Mouse (Mus musculus) c-Kit-positive CD71-positive TER-119-positive erythroid progenitor cells, embryonic 14.5 days (primary cell): Measurements from ENCODE around the gene Kcnd2.
"Not testable (repeated sequence)": the region's sequence is repeated elsewhere in the genome, so short reads cannot be mapped to it uniquely, and the experiment has no call there.

ENCODE experiments used
- DNase-seq: peaks from one replicate; pipeline ENCODE4 v3.0.0-alpha.2; 2013; ENCODE audit warnings: low spot score

The Kcnd2 gene

DNA sequence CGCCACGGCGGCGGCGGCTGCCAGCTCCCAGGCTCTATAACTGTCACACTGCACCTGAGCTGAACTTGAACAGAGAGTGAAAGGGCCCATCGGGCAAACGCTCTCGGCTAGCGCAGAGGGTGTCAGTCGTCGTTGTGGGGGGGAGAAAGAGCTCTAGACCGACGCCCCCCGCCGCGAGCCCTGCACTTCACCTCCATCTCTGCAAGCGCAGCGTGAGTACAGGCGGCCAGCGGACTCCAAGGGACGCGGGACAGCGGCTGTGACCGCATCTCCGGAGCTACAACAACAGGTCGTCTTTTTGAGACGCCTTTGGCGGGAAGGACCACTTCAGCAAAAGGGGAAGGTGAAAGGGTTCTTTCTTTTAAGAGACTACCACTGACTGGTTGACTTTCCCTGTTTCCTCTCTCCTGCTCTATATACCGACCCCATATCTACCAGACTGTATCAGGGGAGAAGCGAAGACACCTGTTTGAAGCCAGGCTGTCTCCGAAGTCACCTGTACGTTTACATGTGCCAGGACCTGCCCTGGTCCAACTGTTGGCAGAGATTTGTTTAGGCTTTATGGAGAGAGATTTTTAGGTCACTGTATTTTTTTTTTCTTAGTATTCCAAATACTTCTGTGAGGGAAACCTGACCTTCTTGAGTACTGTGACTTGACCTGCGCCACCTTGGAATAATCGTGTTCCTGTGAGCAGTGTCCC lies at the start of gene Kcnd2:
Gene Kcnd2, plus strand, starts transcription at position 13 of the 701 bp plus-strand sequence.
- no peak for DNase-seq

- DNase-seq: no peak
Measured at GRCm38 (mm10) chr6:21166611-21167010, 48.7 kb upstream of the Kcnd2 start.

DNA sequence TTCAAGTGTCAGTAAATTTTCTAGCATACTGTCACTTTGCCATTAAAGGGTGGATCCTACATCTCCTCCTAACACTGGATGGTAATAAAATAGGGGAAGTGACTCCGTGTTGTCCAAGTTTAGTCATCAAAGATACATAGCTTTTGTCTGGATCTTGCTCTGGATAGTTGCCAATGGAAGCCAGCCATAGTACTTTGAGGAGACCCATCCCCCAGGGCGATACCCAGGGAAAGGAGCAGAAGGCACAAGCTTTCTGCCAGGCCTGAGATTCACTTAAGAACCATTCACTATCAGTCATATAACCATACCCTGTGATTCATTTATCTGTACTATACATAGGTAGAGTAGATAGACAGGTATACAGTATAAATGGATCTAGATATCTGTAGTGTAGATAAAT lies 20.0 kb upstream of the Kcnd2 start:
- DNase-seq: no peak

GRCm38 (mm10) chr6:21213865-21214672 lies 1.2 kb upstream of the Kcnd2 start:
- peak; percentile 13 for DNase-seq

DNA sequence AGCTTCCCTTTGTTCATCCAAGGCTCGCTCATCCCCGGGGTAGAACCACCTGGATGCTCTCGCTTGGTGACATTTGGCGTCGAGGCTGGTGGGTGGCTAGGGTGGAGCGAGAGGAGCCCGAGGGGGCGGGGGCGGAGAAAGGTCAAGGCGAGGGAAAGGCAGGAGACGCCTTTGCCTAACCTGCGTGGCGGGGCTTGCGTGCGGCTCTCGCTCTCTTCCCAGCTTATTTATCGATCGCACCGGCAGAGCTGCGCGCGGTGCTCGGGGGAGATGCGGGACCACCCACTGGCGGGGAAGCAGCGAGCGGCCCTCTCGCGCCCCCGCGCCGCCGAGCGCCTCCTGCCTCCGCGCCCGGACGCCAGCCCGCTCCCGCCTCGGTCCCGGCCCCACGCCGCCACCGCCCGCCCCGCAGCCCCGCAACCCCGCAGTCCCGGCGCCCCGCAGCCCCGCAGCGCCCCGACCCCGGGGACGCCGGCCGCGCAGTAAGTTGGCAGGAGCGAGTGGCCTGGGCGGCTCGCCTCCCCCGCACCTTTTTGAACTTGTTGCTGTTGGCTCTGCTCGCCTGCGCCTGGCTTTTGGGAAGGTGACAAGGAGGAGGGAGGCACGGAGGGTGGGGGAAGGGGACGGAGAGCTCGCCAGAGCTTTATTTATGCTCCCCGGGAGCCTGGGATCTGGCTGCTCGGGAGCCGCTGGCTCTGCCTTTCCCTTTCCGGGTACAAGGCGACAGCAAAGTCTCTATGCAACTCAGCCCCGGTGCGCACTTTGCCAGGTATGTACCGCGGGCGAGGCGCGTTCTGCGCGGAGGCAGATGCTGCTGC lies 421 bp upstream of the Kcnd2 start:
- no peak for DNase-seq

DNA sequence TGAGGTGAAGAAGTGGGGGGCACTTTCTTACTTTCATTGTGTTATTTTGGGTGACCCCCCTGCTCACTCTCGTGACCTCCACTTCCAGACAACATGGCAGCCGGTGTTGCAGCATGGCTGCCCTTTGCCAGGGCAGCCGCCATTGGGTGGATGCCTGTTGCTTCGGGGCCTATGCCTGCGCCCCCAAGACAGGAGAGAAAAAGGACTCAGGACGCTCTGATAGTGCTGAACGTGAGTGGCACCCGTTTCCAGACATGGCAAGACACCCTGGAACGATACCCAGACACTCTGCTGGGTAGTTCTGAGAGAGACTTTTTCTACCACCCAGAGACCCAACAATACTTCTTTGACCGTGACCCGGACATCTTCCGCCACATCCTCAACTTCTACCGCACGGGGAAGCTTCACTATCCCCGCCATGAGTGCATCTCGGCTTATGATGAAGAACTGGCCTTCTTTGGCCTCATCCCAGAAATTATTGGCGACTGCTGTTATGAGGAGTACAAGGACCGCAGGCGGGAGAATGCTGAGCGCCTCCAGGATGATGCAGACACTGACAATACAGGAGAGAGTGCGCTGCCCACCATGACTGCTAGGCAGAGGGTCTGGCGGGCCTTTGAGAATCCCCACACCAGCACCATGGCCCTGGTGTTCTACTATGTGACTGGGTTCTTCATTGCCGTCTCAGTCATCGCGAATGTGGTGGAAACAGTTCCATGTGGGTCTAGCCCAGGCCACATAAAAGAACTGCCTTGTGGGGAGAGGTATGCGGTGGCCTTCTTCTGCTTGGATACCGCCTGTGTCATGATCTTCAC lies 1.1 kb downstream of the Kcnd2 start:
- DNase-seq: no peak

DNA sequence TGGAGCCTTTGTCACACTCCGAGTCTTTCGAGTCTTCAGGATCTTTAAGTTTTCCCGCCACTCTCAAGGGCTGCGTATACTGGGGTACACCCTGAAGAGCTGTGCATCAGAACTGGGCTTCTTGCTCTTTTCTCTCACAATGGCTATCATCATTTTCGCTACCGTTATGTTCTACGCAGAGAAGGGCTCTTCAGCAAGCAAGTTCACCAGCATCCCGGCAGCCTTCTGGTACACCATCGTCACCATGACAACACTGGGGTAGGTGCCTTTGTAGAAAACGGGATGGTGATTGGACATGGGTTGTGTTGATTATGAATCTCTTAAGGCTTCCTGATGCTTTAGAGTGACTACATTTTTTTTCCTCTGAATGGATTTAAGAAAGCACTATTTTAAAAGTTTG lies 1.9 kb downstream of the Kcnd2 start:
- DNase-seq: no peak

DNA sequence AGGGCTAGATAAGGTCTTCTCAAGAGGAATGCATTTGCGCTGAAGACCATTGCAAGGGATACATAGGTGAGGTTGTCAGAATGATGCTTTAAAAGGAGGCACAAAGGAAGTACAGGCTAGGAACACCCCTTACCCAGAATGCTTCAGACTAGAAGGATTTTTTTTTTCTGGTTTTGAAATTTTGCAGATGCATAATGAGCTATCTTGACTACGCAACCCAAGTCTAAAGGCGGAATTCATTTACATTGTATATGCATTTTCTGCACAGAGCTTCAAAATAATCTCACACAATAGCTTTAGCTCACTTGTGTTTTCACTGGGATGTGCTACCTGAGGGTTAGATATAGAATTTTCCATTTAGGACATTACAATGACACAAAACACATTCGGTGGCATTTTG lies 10.8 kb downstream of the Kcnd2 start:
- DNase-seq: no peak

DNA sequence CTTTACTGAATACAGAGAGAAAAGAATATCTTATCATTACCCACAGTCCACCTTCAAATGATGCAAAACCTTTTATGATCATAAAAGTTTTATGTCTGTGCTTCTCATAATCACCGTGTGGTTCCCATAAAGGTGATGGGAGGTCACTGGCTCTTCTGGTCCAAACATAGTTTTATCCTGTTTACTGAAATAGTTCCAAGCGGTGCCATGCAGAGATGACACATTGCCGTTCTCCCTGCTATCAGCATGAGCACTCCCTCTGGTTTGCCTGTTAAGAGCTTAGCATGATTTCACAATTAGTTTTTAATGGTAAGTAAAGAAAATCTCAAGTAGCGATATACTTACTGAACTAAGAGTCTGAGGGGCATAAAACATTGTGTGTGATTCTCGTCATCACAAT lies 43.7 kb downstream of the Kcnd2 start:
- DNase-seq: no peak

DNA sequence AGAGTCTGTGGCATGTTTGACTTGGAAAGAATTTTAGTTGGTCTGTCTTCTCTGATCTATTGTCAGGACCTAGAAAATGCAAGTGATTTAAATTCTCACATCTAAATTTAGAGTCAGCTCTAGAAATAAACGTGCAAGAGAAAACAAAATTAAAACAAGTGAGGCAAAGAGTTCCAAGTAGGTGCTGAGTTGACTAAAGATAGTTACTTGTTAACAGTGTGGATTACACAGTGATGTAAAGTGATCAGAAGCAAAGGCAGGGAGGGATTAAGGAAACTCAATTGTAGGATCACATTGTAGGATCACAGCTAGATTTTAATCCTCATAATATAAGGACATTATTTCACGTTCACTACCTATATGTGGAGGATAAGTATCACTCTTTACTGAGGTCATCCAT lies 52.6 kb downstream of the Kcnd2 start:
- no peak for DNase-seq

- no peak for DNase-seq
Measured at GRCm38 (mm10) chr6:21277343-21277933, 62.1 kb downstream of the Kcnd2 start.

DNA sequence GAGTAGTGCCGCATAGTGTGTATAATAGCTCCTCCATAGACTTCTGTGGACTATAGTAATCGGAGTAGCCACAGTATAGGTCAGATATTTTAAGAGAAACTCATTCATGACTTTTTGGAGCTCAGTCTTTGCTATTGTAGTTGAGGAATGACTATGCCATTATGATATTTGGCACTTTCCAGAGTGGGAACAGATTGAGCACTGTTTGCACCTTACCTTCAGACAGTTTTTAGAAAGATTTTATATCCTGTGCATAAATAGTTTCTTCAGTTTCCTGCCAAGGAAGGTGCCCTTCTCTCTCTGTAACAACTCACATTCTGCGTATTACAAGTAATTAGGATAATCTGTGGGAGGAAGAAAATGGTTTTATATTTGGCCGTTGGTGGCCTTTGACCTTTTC lies 89.6 kb downstream of the Kcnd2 start:
- no peak for DNase-seq

GRCm38 (mm10) chr6:21310159-21310558 lies 94.9 kb downstream of the Kcnd2 start:
- DNase-seq: no peak

DNA sequence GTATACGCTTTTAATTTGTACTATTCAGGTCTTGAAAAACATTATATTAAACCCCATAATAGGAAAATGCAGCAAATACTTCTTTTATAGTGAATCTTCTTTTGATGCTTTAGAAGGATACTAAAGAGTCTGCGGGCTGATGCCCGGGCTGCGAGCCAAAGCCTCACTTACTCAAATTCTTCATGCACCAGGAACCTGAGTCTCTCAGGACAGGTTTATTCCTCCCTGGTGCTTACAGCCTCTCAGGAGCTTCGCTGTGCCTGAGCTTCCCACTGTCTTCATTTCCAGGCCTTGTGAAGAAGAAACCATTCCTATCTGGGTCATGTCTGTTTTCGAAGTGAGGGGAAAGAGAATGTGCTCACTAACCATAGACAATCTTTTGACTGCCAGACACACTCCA lies 106.1 kb downstream of the Kcnd2 start:
- no peak for DNase-seq

DNA sequence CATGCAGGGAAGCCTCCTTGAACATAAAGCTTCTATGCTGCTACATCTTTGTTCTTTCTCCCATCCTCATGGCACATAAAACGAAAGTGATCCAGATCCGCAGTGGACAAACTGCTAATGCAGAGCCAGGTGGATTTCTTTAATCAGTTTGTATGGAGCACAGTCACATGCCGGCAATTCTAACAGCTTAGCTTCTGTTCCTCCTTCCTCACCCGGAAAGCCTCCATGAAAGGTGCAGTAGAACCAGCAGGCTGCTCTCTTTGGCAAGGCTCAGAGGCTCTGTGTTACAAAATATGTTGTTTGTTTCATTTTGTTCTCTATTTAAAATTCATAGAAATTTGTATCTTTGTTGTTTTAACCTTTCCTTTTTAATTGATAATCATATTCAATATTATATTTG lies 106.9 kb downstream of the Kcnd2 start:
- DNase-seq: no peak

DNA sequence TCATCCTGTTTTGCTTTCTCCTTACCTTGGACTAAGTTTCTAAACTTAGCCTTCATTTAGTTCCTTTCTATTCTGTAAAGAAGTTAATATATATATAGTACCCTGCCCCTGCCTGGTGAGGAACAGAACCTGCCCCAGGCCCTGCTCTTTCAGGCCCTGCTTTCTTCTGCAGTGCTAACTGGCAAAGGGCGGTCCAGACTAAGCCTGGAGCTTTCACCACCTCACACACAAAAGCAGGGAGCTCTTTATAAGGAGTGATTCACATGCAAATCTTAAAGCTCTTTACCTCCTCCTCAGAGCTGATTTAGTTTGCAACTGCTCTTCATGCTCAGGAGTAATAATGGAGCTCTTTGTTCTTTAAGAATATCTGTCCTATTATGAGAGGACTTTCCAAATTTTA lies 109.9 kb downstream of the Kcnd2 start:
- no peak for DNase-seq

DNA sequence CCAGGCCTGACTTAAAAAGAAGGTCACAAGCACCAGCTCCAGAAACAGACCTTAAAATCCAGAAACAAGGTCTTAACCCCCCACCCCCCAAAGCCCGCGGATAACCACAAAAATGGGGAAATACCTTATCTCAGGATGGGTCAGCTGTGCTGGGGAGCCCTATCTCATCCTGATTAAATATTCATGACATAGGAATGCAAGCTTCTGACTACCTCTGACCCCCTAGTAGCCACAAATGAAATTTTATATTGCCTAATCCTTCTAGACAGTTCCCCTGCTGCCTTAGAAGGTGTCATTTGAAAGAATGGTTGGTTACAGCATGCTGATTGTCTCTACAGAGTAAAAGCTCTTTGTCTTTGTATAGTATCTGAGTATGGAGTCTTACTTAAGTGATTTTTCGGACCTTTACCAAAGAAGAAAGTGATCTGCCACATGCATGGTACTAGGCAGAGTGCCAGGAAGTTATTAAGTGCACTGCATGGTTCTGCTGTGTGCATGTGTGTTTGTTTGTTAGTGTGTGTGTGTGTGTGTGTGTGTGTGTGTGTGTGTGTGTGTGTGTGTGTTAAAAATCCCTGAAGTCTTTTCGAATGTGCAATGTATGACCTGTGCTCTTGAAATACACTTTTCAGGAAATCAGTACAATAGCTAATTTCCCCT lies 111.9 kb downstream of the Kcnd2 start:
- no peak for DNase-seq

DNA sequence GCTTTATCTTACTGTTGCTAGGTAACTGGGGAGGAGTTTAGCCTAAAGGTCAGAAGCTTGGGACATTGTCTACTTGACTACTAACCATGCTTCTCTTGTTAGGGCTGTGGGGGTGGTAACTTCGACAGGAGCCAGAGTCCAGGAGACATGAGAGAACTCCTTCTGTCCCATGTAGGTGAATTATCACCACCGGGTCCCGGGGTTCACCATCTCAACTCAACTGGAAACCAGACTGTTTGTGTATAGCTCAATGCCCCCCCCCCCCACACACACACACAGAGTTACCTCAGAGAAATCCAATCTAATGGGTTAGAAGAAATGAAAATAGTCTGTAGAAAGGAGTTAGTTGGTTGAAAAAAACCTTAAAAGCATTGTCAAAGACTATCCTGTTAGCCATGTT lies 170.0 kb downstream of the Kcnd2 start:
- DNase-seq: not testable (repeated sequence)

- no peak for DNase-seq
Measured at GRCm38 (mm10) chr6:21391776-21392175, 176.5 kb downstream of the Kcnd2 start.

- no peak for DNase-seq
Measured at GRCm38 (mm10) chr6:21413656-21414055, 198.4 kb downstream of the Kcnd2 start.

GRCm38 (mm10) chr6:21418246-21418645 lies 202.9 kb downstream of the Kcnd2 start:
- DNase-seq: no peak
